Mouse (Mus musculus): Measurements from ENCODE around the gene Atg2b.

DNA sequence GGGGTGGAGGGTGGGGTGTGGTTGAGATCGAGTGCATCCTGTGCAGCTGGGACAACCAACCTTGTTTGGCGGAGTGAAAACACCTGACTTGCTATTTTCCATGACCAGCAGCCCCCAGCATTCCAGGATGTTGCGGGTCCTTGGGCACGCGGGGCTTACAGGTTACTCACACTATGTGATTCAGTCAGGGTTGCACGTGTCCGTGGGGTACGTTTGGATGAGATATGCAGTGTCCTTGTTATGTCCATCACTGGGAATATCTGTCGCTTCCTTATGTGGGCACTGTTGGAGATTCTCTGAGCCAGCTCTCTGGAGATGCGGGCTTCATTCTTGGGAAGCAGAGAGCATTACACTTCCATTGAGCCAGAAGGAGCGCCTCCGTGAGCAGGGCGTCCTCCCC lies 40.7 kb upstream of the Atg2b start:
- no peak for TF ChIP-seq CTCF (IDR thresholded peaks at IDR 0.05; ENCODE audit: low read depth, low read length)
- no peak for TF ChIP-seq POLR2A (IDR thresholded peaks at IDR 0.05; ENCODE audit: extremely low read depth, insufficient read depth, low read length)

Data from liver, adult 2 months (tissue).